Mouse (Mus musculus): ENCODE results near the gene Nol10. TPM values are rescaled to one million over a fixed set of nuclear protein-coding genes. Genes with fewer than 3 reads are reported as not detected.

Gene Nol10
- polyA plus RNA-seq, 1 experiment from 2014 or later = 23.5 TPM

DNA sequence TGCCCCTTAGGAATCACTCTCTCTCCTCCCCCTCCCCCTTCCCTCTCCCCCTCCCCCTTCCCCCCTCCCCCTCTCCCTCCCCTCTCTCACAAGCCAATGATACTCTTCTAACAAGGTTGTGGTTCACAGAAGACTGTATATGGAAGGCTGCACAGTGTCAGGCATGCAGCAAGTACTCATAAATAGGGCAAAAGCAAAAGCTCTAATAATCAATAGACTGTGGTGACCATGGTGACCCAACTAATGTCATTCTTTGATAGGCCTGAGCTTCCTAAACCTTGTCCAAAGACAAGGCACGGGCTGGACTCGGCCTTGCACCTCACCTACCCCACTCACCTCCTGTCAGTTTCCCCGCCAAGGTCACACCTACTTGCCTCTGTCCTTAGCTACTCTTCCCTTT lies 125.6 kb downstream of the Nol10 start:
- H3K4me2 ChIP-seq (ENCODE audit: low read length) = no peak overlapping the region
- no peaks in the 10 kb centered on the region for H3K36me3 ChIP-seq (ENCODE audit: control insufficient read depth, insufficient read depth)
- no peaks in the 10 kb centered on the region for H3K9me3 ChIP-seq (ENCODE audit: control insufficient read depth, low read length)
- H3K27ac ChIP-seq (ENCODE audit: low read length) = no peak overlapping the region
- ATAC-seq = no peak
- H3K9ac ChIP-seq (replicated peaks; ENCODE audit: low read depth, low read length) = no peak overlapping the region
- no peaks in the 10 kb centered on the region for H3K4me1 ChIP-seq (replicated peaks; ENCODE audit: control insufficient read depth, insufficient read depth, low read length)
- no peak overlapping the region for H3K4me3 ChIP-seq (replicated peaks; ENCODE audit: low read length)
- H3K27me3 ChIP-seq (replicated peaks; ENCODE audit: control insufficient read depth, insufficient read depth, low read length) = no peaks in the 10 kb centered on the region
- 86% methylated on average over 3 of the region's 3 CpGs for WGBS

DNA sequence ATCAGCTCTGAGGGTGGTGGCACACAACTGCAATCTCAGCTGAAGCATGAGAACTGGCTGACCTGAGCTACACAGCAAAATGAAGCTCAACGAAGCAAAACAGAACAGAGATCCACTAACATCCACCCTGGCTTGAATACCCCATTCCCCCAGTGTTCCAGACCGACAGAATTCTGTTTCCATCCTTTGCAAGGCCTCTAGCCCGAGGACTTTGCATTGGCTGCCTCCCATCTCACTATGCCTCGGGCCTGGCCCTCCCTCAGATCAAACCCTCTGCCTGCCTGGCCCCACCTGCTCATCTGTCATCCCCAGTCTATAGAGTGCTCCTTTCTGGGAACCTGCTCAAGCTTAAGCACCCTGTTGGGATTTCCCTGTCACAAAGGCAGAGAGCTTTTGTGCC lies 126.4 kb downstream of the Nol10 start:
- no peak overlapping the region for H3K9ac ChIP-seq (replicated peaks; ENCODE audit: low read depth, low read length)
- no peak overlapping the region for H3K4me2 ChIP-seq (ENCODE audit: low read length)
- H3K27me3 ChIP-seq (replicated peaks; ENCODE audit: control insufficient read depth, insufficient read depth, low read length) = no peaks in the 10 kb centered on the region
- 64% methylated on average over 4 of the region's 4 CpGs for WGBS
- no peak overlapping the region for H3K4me3 ChIP-seq (replicated peaks; ENCODE audit: low read length)
- H3K27ac ChIP-seq (ENCODE audit: low read length) = no peak overlapping the region
- no peaks in the 10 kb centered on the region for H3K9me3 ChIP-seq (ENCODE audit: control insufficient read depth, low read length)
- no peaks in the 10 kb centered on the region for H3K36me3 ChIP-seq (ENCODE audit: control insufficient read depth, insufficient read depth)
- no peak for ATAC-seq
- H3K4me1 ChIP-seq (replicated peaks; ENCODE audit: control insufficient read depth, insufficient read depth, low read length) = no peaks in the 10 kb centered on the region

DNA sequence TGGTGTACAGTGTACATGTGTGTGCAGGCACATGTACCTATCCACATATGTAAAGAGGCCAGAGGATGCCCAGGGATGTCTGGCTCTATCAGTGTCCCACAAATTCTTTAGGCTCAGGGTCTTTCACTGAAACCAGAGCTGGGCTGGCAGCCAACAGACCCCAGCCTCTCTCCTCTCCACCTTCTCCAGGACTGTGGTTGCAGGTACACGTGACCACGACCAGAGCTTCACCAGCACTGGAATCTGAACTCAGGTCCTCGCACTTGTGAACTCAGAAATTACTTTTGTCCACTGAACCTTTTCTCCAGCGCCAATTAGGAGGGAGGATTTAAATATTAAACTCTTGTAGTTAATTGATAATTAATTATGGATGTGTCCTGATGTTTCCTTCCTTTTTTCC lies 126.9 kb downstream of the Nol10 start:
- ATAC-seq = no peak
- Histone ChIP-seq H3K9me3 (ENCODE audit: control insufficient read depth, low read length) (no peaks in the 10 kb centered on the region), H3K36me3 (ENCODE audit: control insufficient read depth, insufficient read depth) (no peaks in the 10 kb centered on the region), H3K27me3 (replicated peaks; ENCODE audit: control insufficient read depth, insufficient read depth, low read length) (no peaks in the 10 kb centered on the region), H3K4me3 (replicated peaks; ENCODE audit: low read length) (no peak overlapping the region), H3K4me2 (ENCODE audit: low read length) (no peak overlapping the region), H3K4me1 (replicated peaks; ENCODE audit: control insufficient read depth, insufficient read depth, low read length) (no peaks in the 10 kb centered on the region), H3K9ac (replicated peaks; ENCODE audit: low read depth, low read length) (no peak overlapping the region), H3K27ac (ENCODE audit: low read length) (no peak overlapping the region)
- WGBS = 83% methylated on average over 4 of the region's 4 CpGs

DNA sequence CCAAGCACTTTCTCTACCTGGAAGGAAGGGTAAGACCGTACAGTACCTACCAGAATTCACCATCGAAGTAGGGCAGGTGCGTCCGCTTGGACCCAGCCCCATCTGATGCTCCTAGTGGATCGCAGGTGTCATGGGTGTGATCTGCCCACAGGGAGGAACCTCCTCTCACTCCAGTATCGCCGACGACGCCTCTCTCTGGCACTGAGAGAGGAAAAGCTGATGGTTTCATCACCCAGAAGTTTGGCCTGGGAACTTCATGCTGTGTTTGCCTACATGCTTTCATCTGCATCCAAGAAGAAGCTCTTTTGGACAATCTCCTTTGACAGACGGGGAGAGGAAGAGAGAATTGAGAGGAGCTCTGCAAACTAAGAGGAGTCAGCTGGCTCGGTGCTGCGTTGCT lies 129.9 kb downstream of the Nol10 start:
- no peaks in the 10 kb centered on the region for H3K36me3 ChIP-seq (ENCODE audit: control insufficient read depth, insufficient read depth)
- H3K9ac ChIP-seq (replicated peaks; ENCODE audit: low read depth, low read length) = no peak overlapping the region
- no peak overlapping the region for H3K4me2 ChIP-seq (ENCODE audit: low read length)
- H3K9me3 ChIP-seq (ENCODE audit: control insufficient read depth, low read length) = no peaks in the 10 kb centered on the region
- no peaks in the 10 kb centered on the region for H3K4me1 ChIP-seq (replicated peaks; ENCODE audit: control insufficient read depth, insufficient read depth, low read length)
- no peak overlapping the region for H3K4me3 ChIP-seq (replicated peaks; ENCODE audit: low read length)
- ATAC-seq = no peak
- WGBS = 86% methylated on average over 12 of the region's 12 CpGs
- no peak overlapping the region for H3K27ac ChIP-seq (ENCODE audit: low read length)
- no peaks in the 10 kb centered on the region for H3K27me3 ChIP-seq (replicated peaks; ENCODE audit: control insufficient read depth, insufficient read depth, low read length)

DNA sequence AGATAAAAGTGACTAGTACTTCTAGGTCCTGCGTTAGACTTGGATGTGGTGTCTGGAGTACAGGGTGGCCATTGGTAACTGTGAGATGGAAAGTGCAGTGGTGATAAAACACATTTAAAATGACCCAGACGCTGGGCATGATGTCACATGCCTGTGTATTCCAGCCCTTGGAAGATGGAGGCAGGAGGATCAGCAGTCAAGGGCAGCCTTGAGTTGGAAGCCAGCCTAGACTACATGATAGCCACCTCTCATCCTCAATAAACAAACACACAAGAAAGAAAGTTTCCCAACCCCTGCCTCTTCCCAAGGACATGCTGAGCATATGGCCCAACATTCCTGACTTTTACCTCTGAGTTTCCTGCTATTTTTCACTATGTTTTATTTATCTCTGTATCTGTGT lies 130.6 kb downstream of the Nol10 start:
- no peak for ATAC-seq
- 94% methylated on average over 2 of the region's 2 CpGs for WGBS
- H3K9ac ChIP-seq (replicated peaks; ENCODE audit: low read depth, low read length) = no peak overlapping the region

More for the DNA sequence above, 130.6 kb downstream of the Nol10 start:
- H3K4me2 ChIP-seq (ENCODE audit: low read length) = no peak overlapping the region
- H3K4me3 ChIP-seq (replicated peaks; ENCODE audit: low read length) = no peak overlapping the region
- H3K9me3 ChIP-seq (ENCODE audit: control insufficient read depth, low read length) = no peaks in the 10 kb centered on the region
- no peaks in the 10 kb centered on the region for H3K36me3 ChIP-seq (ENCODE audit: control insufficient read depth, insufficient read depth)
- no peaks in the 10 kb centered on the region for H3K27me3 ChIP-seq (replicated peaks; ENCODE audit: control insufficient read depth, insufficient read depth, low read length)
- no peaks in the 10 kb centered on the region for H3K4me1 ChIP-seq (replicated peaks; ENCODE audit: control insufficient read depth, insufficient read depth, low read length)
- no peak overlapping the region for H3K27ac ChIP-seq (ENCODE audit: low read length)

Small RNA genes within 50 kb of the gene (microRNA-seq; reads per million reads assigned to microRNA genes)
- gene Mir3066 = 13.9 reads per million, percentile 33 among the genes with 10 or more reads in this experiment

Other genes with a start within 250 kb of the Nol10 start
- gene Kcnf1, start 171.6 kb upstream of the Nol10 start, polyA plus RNA-seq (2015; fragmentation: Nextera tagmentation; extraction: Ambion mirVana) = 5.0 and 6.6 TPM in 2 replicates
- gene Pdia6, start 81.9 kb upstream of the Nol10 start, polyA plus RNA-seq (2015; fragmentation: Nextera tagmentation; extraction: Ambion mirVana) = 333 and 384 TPM in 2 replicates
- 0.88 and 1.3 TPM in 2 replicates for gene Atp6v1c2, start 19.1 kb upstream of the Nol10 start, polyA plus RNA-seq (2015; fragmentation: Nextera tagmentation; extraction: Ambion mirVana)
- gene Odc1, start 196.3 kb downstream of the Nol10 start, polyA plus RNA-seq (2015; fragmentation: Nextera tagmentation; extraction: Ambion mirVana) = 217 and 246 TPM in 2 replicates

Data from forebrain, embryonic 16.5 days (tissue).